Mouse (Mus musculus) midbrain, embryonic 15.5 days (tissue): ENCODE data around the gene Igsf11. TPM values are rescaled to one million over a fixed set of nuclear protein-coding genes. Genes with fewer than 3 reads are reported as not detected.

ENCODE experiments used
- ATAC-seq: fragments of 200-750 bp; cut with Nextera tagmentation; replicated peaks from 2 replicates; pipeline ENCODE4 v1.8.0; 2017; ENCODE audit warnings: moderate TSS enrichment
- H3K27ac ChIP-seq: fragments of 300-500 bp; sonication (generic); 2 replicates; pipeline ENCODE4 v1.5.1; 2015; ENCODE audit warnings: mild to moderate bottlenecking, inconsistent platforms
- H3K27me3 ChIP-seq: fragments of 300-500 bp; sonication (generic); replicated peaks from 2 replicates; pipeline ENCODE4 v1.6.1; 2015; ENCODE audit warnings: inconsistent platforms
- H3K36me3 ChIP-seq: fragments of 300-500 bp; sonication (generic); replicated peaks from 2 replicates; pipeline ENCODE4 v1.6.1; 2015; ENCODE audit warnings: inconsistent platforms
- H3K4me1 ChIP-seq: fragments of 300-500 bp; sonication (generic); 2 replicates; pipeline ENCODE4 v1.6.1; 2015; ENCODE audit warnings: inconsistent platforms
- H3K4me2 ChIP-seq: fragments of 300-500 bp; sonication (generic); 2 replicates; pipeline ENCODE4 v1.6.1; 2015; ENCODE audit warnings: inconsistent platforms, mild to moderate bottlenecking, moderate library complexity
- H3K4me3 ChIP-seq: fragments of 300-500 bp; sonication (generic); 2 replicates; pipeline ENCODE4 v1.5.1; 2015; ENCODE audit warnings: mild to moderate bottlenecking, inconsistent platforms
- H3K9ac ChIP-seq: fragments of 300-500 bp; sonication (generic); 2 replicates; pipeline ENCODE4 v1.6.1; 2015; ENCODE audit warnings: mild to moderate bottlenecking, inconsistent platforms
- H3K9me3 ChIP-seq: fragments of 300-500 bp; sonication (generic); 2 replicates; pipeline ENCODE4 v1.6.1; 2016; ENCODE audit warnings: inconsistent platforms
- WGBS: fragments of 180-500 bp; shearing (Covaris S2); methylation state at CpG from one replicate; pipeline ENCODE4 v1.1.7; 2015; ENCODE audit warnings: mixed read lengths; 5-methylcytosine and 5-hydroxymethylcytosine counted together
- polyA plus RNA-seq: library from polyadenylated mRNA; unstranded; fragments of >200 nt; fragmentation: Nextera tagmentation; extraction: Ambion mirVana; gene quantifications from 2 replicates; pipeline ENCODE4 v1.2.1, GENCODE M21; 2015

The Igsf11 gene
- polyA plus RNA-seq, 1 experiment from 2014 or later, result 1.8 TPM

- ATAC-seq, result no peak
- H3K9ac ChIP-seq, result no peak overlapping the region
- H3K4me2 ChIP-seq, result no peak overlapping the region
- no peaks in the 10 kb centered on the region for H3K4me1 ChIP-seq
- no peak overlapping the region for H3K4me3 ChIP-seq
- no peaks in the 10 kb centered on the region for H3K36me3 ChIP-seq
- H3K27me3 ChIP-seq, result no peaks in the 10 kb centered on the region
- no peak overlapping the region for H3K27ac ChIP-seq
- no peaks in the 10 kb centered on the region for H3K9me3 ChIP-seq
Measured at GRCm38 (mm10) chr16:38999298-38999697, 106.8 kb downstream of the Igsf11 start.

DNA sequence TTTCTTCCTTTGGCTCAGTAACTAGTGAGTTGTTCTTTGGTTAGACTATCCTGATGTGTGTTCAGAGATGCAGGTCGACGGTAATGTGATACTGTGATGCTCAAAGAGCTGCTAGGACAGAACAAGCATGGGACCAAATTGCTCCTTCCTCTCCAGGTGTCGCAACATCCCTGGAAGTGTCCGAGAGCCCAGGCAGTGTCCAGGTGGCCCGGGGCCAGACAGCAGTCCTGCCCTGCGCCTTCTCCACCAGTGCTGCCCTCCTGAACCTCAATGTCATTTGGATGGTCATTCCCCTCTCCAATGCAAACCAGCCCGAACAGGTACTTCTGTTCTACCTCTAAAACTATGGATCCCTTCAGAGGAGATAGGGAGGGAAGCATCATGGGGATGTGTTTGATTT, 114.5 kb downstream of the Igsf11 start:
- H3K4me1 ChIP-seq, result no peaks in the 10 kb centered on the region
- H3K36me3 ChIP-seq, result no peaks in the 10 kb centered on the region
- WGBS, result 92% methylated on average over 7 of the region's 7 CpGs
- no peaks in the 10 kb centered on the region for H3K9me3 ChIP-seq
- H3K4me2 ChIP-seq, result no peak overlapping the region
- H3K27me3 ChIP-seq, result no peaks in the 10 kb centered on the region
- no peak for ATAC-seq
- no peak overlapping the region for H3K9ac ChIP-seq
- no peak overlapping the region for H3K27ac ChIP-seq
- H3K4me3 ChIP-seq, result no peak overlapping the region

DNA sequence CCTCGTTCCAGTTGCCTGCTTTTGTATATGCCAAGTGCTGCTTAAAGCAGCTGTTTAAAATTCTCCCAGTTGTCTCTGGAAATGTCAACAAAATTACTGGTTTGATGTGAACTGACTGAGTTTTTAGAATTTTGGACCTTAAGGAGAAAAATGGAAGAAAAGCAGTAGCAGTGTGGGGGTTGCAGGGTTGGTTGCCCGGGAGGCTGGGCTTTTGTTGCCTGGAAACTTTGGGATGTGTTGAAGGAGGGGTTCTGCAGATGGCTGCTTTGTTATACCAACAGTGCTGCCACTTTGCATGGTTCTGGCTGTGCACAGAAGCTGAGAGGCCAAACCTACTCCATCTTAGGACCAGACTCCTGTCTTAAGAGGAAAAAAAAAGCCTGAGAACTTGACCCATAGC, 127.0 kb downstream of the Igsf11 start:
- Histone ChIP-seq H3K36me3 (no peaks in the 10 kb centered on the region), H3K4me3 (no peak overlapping the region), H3K9ac (no peak overlapping the region), H3K9me3 (no peaks in the 10 kb centered on the region), H3K27me3 (no peaks in the 10 kb centered on the region), H3K4me2 (no peak overlapping the region), H3K4me1 (peaks cover 5% of the 10 kb centered on the region; the same call in 1 of the 2 replicates), H3K27ac (no peak overlapping the region)
- ATAC-seq, result no peak
- WGBS, result 20% methylated on average over 2 of the region's 2 CpGs

DNA sequence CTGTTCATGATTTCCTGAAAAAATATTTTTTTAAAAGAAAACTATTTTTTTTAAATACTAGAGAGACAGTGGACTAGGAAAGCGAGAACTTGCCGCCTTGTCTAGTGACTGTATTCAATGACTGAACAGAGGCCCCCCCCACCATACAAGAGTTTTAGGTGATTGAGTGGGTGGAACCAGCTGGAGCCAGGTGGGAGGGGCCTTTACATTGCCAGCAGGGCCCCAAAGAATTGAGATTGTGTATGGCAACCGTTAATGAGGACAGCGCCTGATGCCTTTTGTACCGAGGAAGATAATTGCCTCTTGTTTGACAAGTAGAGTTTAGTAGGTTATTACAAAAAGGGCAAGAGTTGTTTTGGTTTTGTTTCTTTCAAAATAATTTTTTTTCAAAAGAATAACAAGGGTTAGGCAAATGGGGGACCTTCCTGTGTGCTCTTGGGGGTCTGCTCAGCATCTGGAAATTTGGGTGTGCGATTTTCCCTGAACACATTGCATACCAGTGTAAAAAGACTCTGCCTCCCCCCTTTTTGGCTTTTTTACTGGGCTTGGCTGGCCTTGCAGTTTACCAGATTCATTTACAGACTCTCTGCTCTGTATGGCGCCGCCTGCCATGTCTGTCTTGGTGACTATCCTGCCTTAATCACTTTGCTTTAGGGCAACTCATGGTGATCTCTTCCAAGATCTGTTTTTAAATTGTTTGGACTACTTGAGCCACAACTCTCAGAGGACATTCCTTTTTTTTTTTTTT, 133.7 kb downstream of the Igsf11 start:
- Histone ChIP-seq H3K27me3 (no peaks in the 10 kb centered on the region), H3K4me3 (no peak overlapping the region), H3K9me3 (no peaks in the 10 kb centered on the region), H3K9ac (no peak overlapping the region), H3K36me3 (no peaks in the 10 kb centered on the region), H3K4me2 (no peak overlapping the region), H3K4me1 (no peaks in the 10 kb centered on the region), H3K27ac (no peak overlapping the region)
- WGBS, result 70% methylated on average over 8 of the region's 8 CpGs
- ATAC-seq, result no peak

- 88% methylated on average over 2 of the region's 2 CpGs for WGBS
Measured at GRCm38 (mm10) chr16:39031350-39031749, 138.9 kb downstream of the Igsf11 start.

DNA sequence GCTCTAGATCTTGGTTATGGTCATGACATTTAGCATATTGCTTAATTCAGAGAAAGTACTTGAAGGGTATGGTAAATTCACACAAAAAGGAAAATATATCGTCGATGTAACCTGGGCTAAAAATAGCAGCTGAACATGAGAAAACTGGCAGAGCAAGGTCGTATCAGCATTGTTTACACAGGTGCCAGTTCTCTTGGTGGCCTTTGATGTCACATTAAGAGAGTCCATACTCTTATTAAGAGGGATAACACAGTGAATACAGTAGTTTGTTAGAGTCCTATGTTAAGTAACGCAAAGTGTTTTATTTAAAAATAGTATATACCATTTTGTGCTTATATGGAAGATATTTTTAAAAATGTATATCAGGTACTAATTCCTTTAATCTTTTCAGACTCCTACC, 144.8 kb downstream of the Igsf11 start:
- no peak overlapping the region for H3K27ac ChIP-seq
- H3K9me3 ChIP-seq, result no peaks in the 10 kb centered on the region
- no peaks in the 10 kb centered on the region for H3K27me3 ChIP-seq
- H3K4me3 ChIP-seq, result no peak overlapping the region
- H3K9ac ChIP-seq, result no peak overlapping the region
- WGBS, result 81% methylated on average over 4 of the region's 4 CpGs
- no peaks in the 10 kb centered on the region for H3K4me1 ChIP-seq
- no peak for ATAC-seq
- no peaks in the 10 kb centered on the region for H3K36me3 ChIP-seq
- H3K4me2 ChIP-seq, result no peak overlapping the region

More at GRCm38 (mm10) chr16:39031350-39031749, 138.9 kb downstream of the Igsf11 start:
- Histone ChIP-seq H3K27ac (no peak overlapping the region), H3K9me3 (no peaks in the 10 kb centered on the region), H3K36me3 (no peaks in the 10 kb centered on the region), H3K9ac (no peak overlapping the region), H3K27me3 (no peaks in the 10 kb centered on the region), H3K4me2 (no peak overlapping the region), H3K4me3 (no peak overlapping the region), H3K4me1 (no peaks in the 10 kb centered on the region)
- ATAC-seq, result no peak

DNA sequence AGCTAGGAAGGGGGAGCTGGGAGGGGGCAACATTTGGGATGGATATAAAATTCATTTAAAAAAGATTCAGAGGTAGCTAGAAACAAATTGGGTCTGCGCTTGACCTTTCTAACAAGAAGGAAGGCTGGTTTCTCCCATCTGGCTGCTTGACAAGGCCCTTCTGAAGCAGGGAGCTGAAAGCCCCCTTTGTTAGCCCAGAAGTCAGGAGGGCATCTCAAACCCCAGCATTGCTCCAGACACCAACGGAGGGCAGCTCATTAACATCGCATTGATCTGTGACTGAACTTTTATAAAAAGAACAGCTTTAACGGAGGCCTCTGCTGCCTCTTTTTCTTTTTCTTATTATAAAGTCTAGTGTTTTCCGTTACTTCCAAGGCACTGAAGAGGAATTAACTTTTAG, 151.9 kb downstream of the Igsf11 start:
- H3K4me2 ChIP-seq, result no peak overlapping the region
- H3K27ac ChIP-seq, result no peak overlapping the region
- no peaks in the 10 kb centered on the region for H3K36me3 ChIP-seq
- 26% methylated on average over 5 of the region's 5 CpGs for WGBS
- no peak overlapping the region for H3K4me3 ChIP-seq
- no peak overlapping the region for H3K9ac ChIP-seq
- H3K27me3 ChIP-seq, result no peaks in the 10 kb centered on the region
- H3K9me3 ChIP-seq, result no peaks in the 10 kb centered on the region
- ATAC-seq, result no peak
- H3K4me1 ChIP-seq, result no peaks in the 10 kb centered on the region

DNA sequence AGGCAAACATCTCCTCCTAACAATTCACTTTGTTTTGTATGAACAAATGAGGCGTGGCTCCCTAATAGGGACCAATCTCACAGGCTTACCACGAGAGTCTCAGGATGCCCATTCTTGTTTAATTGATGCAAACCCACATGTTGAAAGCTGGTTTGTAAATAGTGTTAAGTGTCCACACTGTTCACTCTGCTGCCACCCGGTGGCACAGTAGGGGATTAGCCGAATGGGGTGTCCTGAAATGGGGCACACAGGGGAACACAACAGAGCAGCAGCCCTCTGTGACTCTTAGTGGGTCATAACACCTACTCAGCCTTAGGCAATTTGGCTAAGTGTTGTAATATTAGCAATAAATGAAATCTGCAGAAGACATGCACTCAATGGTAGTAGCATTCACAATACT, 156.4 kb downstream of the Igsf11 start:
- H3K9ac ChIP-seq, result no peak overlapping the region
- no peak overlapping the region for H3K4me2 ChIP-seq
- H3K9me3 ChIP-seq, result no peaks in the 10 kb centered on the region
- H3K4me1 ChIP-seq, result no peaks in the 10 kb centered on the region
- WGBS, result 7% methylated on average over 4 of the region's 4 CpGs
- ATAC-seq, result peak; percentile 75
- no peaks in the 10 kb centered on the region for H3K27me3 ChIP-seq
- H3K36me3 ChIP-seq, result no peaks in the 10 kb centered on the region
- no peak overlapping the region for H3K4me3 ChIP-seq
- no peak overlapping the region for H3K27ac ChIP-seq

DNA sequence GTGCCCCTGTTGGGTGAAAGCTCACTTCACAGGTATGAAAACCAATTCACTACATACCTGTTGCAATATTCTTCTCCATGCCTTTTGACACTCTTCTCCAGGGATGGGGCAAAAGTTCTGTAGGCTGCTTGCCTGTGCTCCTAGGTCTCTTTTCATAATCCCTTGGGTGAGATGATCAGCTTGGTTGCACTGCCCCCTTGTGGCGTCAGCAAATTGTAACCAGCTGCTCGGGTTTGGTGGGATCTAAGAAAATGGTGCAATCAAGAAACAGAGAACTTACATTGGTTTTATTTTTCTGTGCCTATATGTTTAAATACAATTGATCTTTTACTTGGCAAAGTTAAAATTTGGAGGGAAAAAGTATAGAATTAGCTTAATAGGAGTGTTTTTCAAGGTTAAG, 160.5 kb downstream of the Igsf11 start:
- Histone ChIP-seq H3K9ac (no peak overlapping the region), H3K9me3 (no peaks in the 10 kb centered on the region), H3K27ac (no peak overlapping the region), H3K4me1 (no peaks in the 10 kb centered on the region), H3K36me3 (no peaks in the 10 kb centered on the region), H3K4me3 (no peak overlapping the region), H3K4me2 (no peak overlapping the region), H3K27me3 (no peaks in the 10 kb centered on the region)
- 1% methylated on average over 2 of the region's 2 CpGs for WGBS
- no peak for ATAC-seq

DNA sequence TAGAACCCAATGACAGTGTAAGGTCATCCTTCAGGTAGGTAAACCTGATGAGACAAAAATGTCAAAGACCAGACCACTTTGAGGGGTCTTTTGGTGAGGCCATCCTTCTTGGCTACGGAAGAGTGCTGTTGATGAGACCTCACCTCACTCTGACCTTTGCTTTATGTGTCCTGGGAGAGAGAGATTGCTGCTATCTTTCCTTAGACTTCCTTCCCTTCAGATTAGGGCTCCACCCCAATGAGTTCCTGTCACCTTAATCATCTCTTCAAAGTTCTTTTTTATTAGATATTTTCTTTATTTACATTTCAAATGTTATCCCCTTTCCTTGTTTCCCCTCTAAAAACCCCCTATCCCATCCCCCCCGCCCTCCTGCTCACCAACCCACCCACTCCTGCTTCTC, 161.3 kb downstream of the Igsf11 start:
- 69% methylated on average over 2 of the region's 2 CpGs for WGBS
- no peak overlapping the region for H3K27ac ChIP-seq
- ATAC-seq, result no peak

DNA sequence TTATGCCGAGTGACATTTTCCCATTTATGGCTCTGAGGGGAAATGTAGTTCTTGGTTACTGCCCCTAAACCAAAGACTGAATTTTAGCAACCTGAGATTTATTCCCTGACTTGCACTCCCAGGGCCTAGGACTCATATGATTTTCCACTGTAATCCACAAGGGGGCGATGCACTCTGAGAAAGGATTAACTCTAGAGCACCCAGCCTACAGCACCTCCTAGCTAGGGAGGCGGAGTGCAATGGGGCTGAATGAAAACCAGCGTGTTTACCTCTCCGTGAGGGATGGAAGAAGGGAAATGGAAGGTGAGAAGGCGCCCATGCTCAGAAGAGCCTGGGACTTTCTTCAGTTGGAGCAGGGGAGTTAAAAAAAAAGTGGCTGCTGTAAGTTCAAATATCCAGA, 163.6 kb downstream of the Igsf11 start:
- H3K4me2 ChIP-seq, result no peak overlapping the region
- H3K4me1 ChIP-seq, result no peaks in the 10 kb centered on the region
- no peak for ATAC-seq
- 23% methylated on average over 6 of the region's 6 CpGs for WGBS
- H3K9ac ChIP-seq, result no peak overlapping the region
- H3K36me3 ChIP-seq, result no peaks in the 10 kb centered on the region
- H3K4me3 ChIP-seq, result no peak overlapping the region
- H3K27me3 ChIP-seq, result no peaks in the 10 kb centered on the region
- no peaks in the 10 kb centered on the region for H3K9me3 ChIP-seq
- H3K27ac ChIP-seq, result no peak overlapping the region

More for the DNA sequence above, 161.3 kb downstream of the Igsf11 start:
- Histone ChIP-seq H3K4me2 (no peak overlapping the region), H3K4me3 (no peak overlapping the region), H3K36me3 (no peaks in the 10 kb centered on the region), H3K27me3 (no peaks in the 10 kb centered on the region), H3K4me1 (no peaks in the 10 kb centered on the region), H3K9ac (no peak overlapping the region), H3K9me3 (no peaks in the 10 kb centered on the region)

GRCm38 (mm10) chr16:39056961-39057360, 164.5 kb downstream of the Igsf11 start:
- Histone ChIP-seq H3K4me3 (no peak overlapping the region), H3K36me3 (no peaks in the 10 kb centered on the region), H3K27ac (no peak overlapping the region), H3K4me2 (no peak overlapping the region), H3K9ac (no peak overlapping the region), H3K27me3 (no peaks in the 10 kb centered on the region), H3K9me3 (no peaks in the 10 kb centered on the region), H3K4me1 (no peaks in the 10 kb centered on the region)
- ATAC-seq, result no peak
- 82% methylated on average over 12 of the region's 12 CpGs for WGBS

- ATAC-seq, result no peak
- Histone ChIP-seq H3K4me2 (no peak overlapping the region), H3K27ac (no peak overlapping the region), H3K9me3 (no peaks in the 10 kb centered on the region), H3K36me3 (no peaks in the 10 kb centered on the region), H3K27me3 (no peaks in the 10 kb centered on the region), H3K4me1 (no peaks in the 10 kb centered on the region), H3K9ac (no peak overlapping the region), H3K4me3 (no peak overlapping the region)
- 98% methylated on average over 2 of the region's 2 CpGs for WGBS
Measured at GRCm38 (mm10) chr16:39058869-39059268, 166.4 kb downstream of the Igsf11 start.
